Mouse (Mus musculus) monocyte, adult 5-6 weeks (primary cell): ENCODE results near the gene Tgtp1. TPM values are rescaled to one million over a fixed set of nuclear protein-coding genes. Genes with fewer than 3 reads are reported as not detected.

Experiments used
- total RNA-seq: library from RNA; stranded (forward); fragments of 200-1000, 200-491, 200-594 nt; gene quantifications from 3 replicates; pipeline ENCODE4 v1.2.3, GENCODE M21; 2017

Tgtp1 gene
- total RNA-seq, 1 experiment from 2014 or later, result 1.7 TPM

Other genes starting within 250 kb of the Tgtp1 start
- gene Rack1, start 193.8 kb downstream of the Tgtp1 start, total RNA-seq, result 995 to 1,435 TPM (median 1,367 TPM) in 3 replicates
- gene Trim41, start 176.8 kb downstream of the Tgtp1 start, total RNA-seq, result 52.9 to 85.7 TPM (median 59.4 TPM) in 3 replicates
- gene Trim7, start 168.0 kb downstream of the Tgtp1 start, total RNA-seq, result 9.4 to 15.9 TPM (median 15.5 TPM) in 3 replicates
- 7.5 to 29.4 TPM (median 12.2 TPM) in 3 replicates for gene Gm12184, start 167.5 kb downstream of the Tgtp1 start, total RNA-seq
- 36.6 to 51.0 TPM (median 48.9 TPM) in 3 replicates for gene Irgm1, start 122.5 kb downstream of the Tgtp1 start, total RNA-seq
- gene Gm5431, start 92.0 kb downstream of the Tgtp1 start, total RNA-seq, result 6.7 to 9.7 TPM (median 8.8 TPM) in 3 replicates
- gene Psme2b, start 48.0 kb downstream of the Tgtp1 start, total RNA-seq, result 32.3 to 73.6 TPM (median 37.8 TPM) in 3 replicates
- 0.29 to 2.8 TPM (median 0.85 TPM) in 3 replicates for gene Olfr56, start 15.3 kb downstream of the Tgtp1 start, total RNA-seq
- gene 9930111J21Rik1, start 14.8 kb downstream of the Tgtp1 start, total RNA-seq, result 33.5 to 71.5 TPM (median 41.1 TPM) in 3 replicates
- gene Gm12185, start 1.9 kb downstream of the Tgtp1 start, total RNA-seq, result 0.10 to 1.4 TPM in 2 of 3 replicates, not detected in the other
- 84.2 to 227 TPM (median 114 TPM) in 3 replicates for gene 9930111J21Rik2, start 57.1 kb upstream of the Tgtp1 start, total RNA-seq
- gene Tgtp2, start 70.0 kb upstream of the Tgtp1 start, total RNA-seq, result 15.9 to 85.7 TPM (median 25.2 TPM) in 3 replicates
- gene Ifi47, start 82.4 kb upstream of the Tgtp1 start, total RNA-seq, result 23.6 to 98.9 TPM (median 35.3 TPM) in 3 replicates
- not detected in 3 replicates for gene Olfr1396, start 120.7 kb upstream of the Tgtp1 start, total RNA-seq
- gene Olfr1395, start 148.1 kb upstream of the Tgtp1 start, total RNA-seq, result not detected in 3 replicates
- gene Olfr1394, start 160.2 kb upstream of the Tgtp1 start, total RNA-seq, result not detected in 3 replicates
- gene Btnl9, start 193.0 kb upstream of the Tgtp1 start, total RNA-seq, result 0.75 to 2.2 TPM (median 0.78 TPM) in 3 replicates
- 96.4 to 134 TPM (median 134 TPM) in 3 replicates for gene Zfp62, start 209.1 kb upstream of the Tgtp1 start, total RNA-seq